Mouse (Mus musculus) liver, embryonic 13.5 days (tissue): ENCODE data around the gene Abhd11. TPM values are rescaled to one million over a fixed set of nuclear protein-coding genes. Genes with fewer than 3 reads are reported as not detected.
"Not testable (repeated sequence)": the region's sequence is repeated elsewhere in the genome, so short reads cannot be mapped to it uniquely, and the experiment has no call there.

Source experiments
- ATAC-seq: fragments of 200-750 bp; cut with Nextera tagmentation; 2 replicates; pipeline ENCODE4 v1.8.0; 2017; ENCODE audit warnings: low read depth, mild to moderate bottlenecking, moderate number of reproducible peaks, moderate library complexity
- DNase-seq: peaks from one replicate; pipeline ENCODE4 v3.0.0; 2022
- H3K27ac ChIP-seq: fragments of 300-500 bp; sonication (generic); 2 replicates; pipeline ENCODE4 v1.5.1; 2015; ENCODE audit warnings: moderate library complexity, mild to moderate bottlenecking, inconsistent platforms
- H3K27me3 ChIP-seq: fragments of 300-500 bp; sonication (generic); 2 replicates; pipeline ENCODE4 v1.6.1; 2015; ENCODE audit warnings: mild to moderate bottlenecking, inconsistent platforms
- H3K36me3 ChIP-seq: fragments of 300-500 bp; sonication (generic); 2 replicates; pipeline ENCODE4 v1.6.1; 2015; ENCODE audit warnings: mild to moderate bottlenecking, inconsistent platforms
- H3K4me1 ChIP-seq: fragments of 300-500 bp; sonication (generic); replicated peaks from 2 replicates; pipeline ENCODE4 v1.6.1; 2015; ENCODE audit warnings: inconsistent platforms
- H3K4me2 ChIP-seq: fragments of 300-500 bp; sonication (generic); 2 replicates; pipeline ENCODE4 v1.6.1; 2015; ENCODE audit warnings: inconsistent platforms, mild to moderate bottlenecking, moderate library complexity
- H3K4me3 ChIP-seq: fragments of 300-500 bp; sonication (generic); replicated peaks from 2 replicates; pipeline ENCODE4 v1.5.1; 2015; ENCODE audit warnings: mild to moderate bottlenecking, inconsistent platforms
- H3K9ac ChIP-seq: fragments of 300-500 bp; sonication (generic); 2 replicates; pipeline ENCODE4 v1.6.1; 2015; ENCODE audit warnings: mild to moderate bottlenecking, inconsistent platforms
- H3K9me3 ChIP-seq: fragments of 300-500 bp; sonication (generic); replicated peaks from 2 replicates; pipeline ENCODE4 v1.6.1; 2016; ENCODE audit warnings: inconsistent platforms
- WGBS: fragments of 180-500 bp; shearing (Covaris S2); methylation state at CpG from one replicate; pipeline ENCODE4 v1.1.7; 2015; ENCODE audit not compliant: insufficient replicate concordance; 5-methylcytosine and 5-hydroxymethylcytosine counted together
- polyA plus RNA-seq: library from polyadenylated mRNA; unstranded; fragments of >200 nt; fragmentation: Nextera tagmentation; extraction: Ambion mirVana; gene quantifications from 2 replicates; pipeline ENCODE4 v1.2.1, GENCODE M21; 2015

The Abhd11 gene
- 37.0 and 37.3 TPM in 2 replicates for polyA plus RNA-seq

DNA sequence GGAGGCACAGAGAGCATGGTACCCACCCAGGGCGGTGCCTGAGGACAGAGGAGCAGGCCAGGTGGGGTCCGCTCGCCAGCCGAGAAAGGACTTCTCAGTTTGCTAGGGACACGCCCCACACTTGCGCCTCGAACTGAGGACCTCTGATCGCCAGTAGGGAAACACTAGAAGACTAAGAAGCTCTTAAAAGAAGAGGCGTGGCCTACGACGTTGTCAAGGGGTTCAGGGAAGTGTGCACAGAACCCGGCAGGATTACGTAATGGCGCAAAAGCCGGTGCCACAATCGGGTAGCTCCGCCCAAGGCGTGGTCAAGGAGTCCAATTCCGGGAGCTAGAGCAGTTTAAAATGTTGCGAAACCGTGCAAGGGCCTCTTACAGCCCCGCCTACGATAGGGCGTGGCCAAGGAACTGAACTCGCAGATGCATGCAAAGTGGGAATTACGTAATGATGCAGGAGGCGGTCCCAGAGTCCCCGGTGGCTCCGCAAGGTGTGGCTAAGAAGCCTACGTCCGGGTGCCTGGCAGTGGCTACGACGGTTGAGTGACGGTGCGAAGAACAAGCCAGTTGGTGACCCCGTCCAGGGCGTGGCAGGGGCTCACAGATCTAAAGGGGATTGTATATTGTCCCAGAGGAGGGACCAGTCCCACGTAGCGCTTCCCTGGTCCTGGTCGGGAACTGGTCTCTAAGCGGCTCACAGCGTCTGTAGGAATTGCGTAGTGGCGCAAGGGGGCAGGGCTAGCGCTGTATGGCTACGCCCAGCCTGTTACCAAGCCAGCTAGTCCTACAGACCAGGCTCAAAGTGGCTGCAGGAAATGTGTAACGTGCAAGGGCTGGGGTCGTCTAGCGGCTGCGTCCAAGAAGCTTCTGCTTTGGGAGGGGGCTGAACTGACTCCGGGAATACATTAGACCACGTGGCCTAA, at the start of gene Abhd11:
Abhd11 (plus strand) TSS at position 482 of the 919 bp plus-strand sequence.
- Histone ChIP-seq H3K9ac (peak within 1 kb of the TSS; percentile 84), H3K27ac (peak within 1 kb of the TSS; percentile 92), H3K36me3 (peaks cover 9% of the 10 kb centered on the region; the same call in 1 of the 2 replicates), H3K4me3 (peak within 1 kb of the TSS; percentile 69), H3K27me3 (no peaks in the 10 kb centered on the region), H3K9me3 (no peaks in the 10 kb centered on the region), H3K4me1 (peaks cover 48% of the 10 kb centered on the region), H3K4me2 (peak within 1 kb of the TSS; percentile 95)
- ATAC-seq (peak; percentile 85), DNase-seq (peak; percentile 100)
- under 1% methylated on average over 52 of the region's 52 CpGs for WGBS

DNA sequence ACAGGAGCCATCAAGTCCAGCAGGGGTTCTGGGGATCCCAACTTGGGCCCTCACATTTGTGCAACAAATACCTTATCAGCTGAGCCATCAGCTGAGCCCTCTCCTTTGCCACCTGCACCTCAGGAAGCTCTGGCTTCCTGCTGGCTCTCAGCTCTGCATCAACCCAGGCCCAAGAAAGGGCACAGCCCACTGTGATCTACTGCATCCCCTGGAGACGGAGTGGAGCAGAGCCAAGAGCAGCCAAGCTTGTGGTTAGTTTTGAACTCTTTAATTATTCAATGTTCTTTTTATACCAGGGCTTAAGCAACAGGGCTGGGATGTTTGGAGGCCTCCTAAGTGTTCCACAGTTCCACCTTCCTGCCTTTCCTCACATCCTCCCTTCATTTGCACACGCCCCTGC, 48.5 kb upstream of the Abhd11 start:
- Histone ChIP-seq H3K9me3 (no peaks in the 10 kb centered on the region), H3K9ac (no peak overlapping the region), H3K4me1 (peaks cover 10% of the 10 kb centered on the region), H3K27me3 (no peaks in the 10 kb centered on the region), H3K4me3 (no peak overlapping the region), H3K36me3 (no peaks in the 10 kb centered on the region), H3K27ac (no peak overlapping the region), H3K4me2 (no peak overlapping the region)
- 62% methylated on average over 2 of the region's 2 CpGs for WGBS
- no peak for ATAC-seq
- no peak for DNase-seq

DNA sequence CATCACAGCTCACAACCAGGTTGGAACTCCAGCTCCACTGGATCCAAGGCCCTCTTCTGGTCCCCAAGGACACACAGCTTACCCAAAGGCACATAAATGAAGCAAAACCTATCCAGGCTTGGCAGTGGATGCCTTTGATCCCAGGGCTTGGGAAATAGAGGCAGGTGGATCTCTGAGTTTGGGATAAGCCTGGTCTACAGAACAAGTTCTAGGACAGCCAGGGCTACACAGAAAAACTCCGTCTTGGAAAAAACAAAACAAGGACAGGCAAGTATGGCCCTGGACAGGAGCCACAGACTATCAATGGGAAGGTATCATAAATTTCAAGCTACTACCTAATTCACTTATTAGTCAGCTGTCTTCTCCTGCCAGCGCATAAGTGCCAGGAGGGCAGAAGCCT, 47.4 kb upstream of the Abhd11 start:
- Histone ChIP-seq H3K9me3 (no peaks in the 10 kb centered on the region), H3K36me3 (no peaks in the 10 kb centered on the region), H3K4me1 (peaks cover 20% of the 10 kb centered on the region), H3K4me3 (no peak overlapping the region), H3K4me2 (no peak overlapping the region), H3K9ac (no peak overlapping the region), H3K27me3 (no peaks in the 10 kb centered on the region), H3K27ac (no peak overlapping the region)
- ATAC-seq (no peak), DNase-seq (no peak)
- 85% methylated on average over 2 of the region's 2 CpGs for WGBS

DNA sequence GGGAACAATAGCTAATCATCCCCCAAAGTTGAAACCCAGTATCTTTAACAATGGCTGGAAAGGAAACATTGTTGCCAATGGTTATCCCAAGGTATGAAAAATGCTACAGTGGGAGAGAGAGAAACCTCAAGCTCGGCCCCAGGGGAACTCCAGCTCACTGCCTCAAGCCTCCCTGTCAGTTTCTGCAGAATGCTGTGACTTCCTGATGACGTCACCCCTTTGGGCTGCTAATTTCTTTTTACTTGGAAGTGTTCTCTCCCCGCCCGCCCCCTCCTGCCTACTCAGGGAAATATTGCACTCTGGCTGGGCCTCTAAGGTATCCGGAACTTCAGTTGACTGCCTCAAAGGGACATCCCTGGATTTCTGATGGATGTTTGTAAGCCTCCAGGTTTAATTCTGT, 45.4 kb upstream of the Abhd11 start:
- H3K36me3 ChIP-seq: no peaks in the 10 kb centered on the region
- no peak overlapping the region for H3K27ac ChIP-seq
- H3K9ac ChIP-seq: no peak overlapping the region
- DNase-seq: no peak
- H3K9me3 ChIP-seq: no peaks in the 10 kb centered on the region
- WGBS: 35% methylated on average over 5 of the region's 5 CpGs
- no peak for ATAC-seq
- no peak overlapping the region for H3K4me2 ChIP-seq
- H3K27me3 ChIP-seq: no peaks in the 10 kb centered on the region
- H3K4me1 ChIP-seq: peaks cover 29% of the 10 kb centered on the region
- H3K4me3 ChIP-seq: no peak overlapping the region

DNA sequence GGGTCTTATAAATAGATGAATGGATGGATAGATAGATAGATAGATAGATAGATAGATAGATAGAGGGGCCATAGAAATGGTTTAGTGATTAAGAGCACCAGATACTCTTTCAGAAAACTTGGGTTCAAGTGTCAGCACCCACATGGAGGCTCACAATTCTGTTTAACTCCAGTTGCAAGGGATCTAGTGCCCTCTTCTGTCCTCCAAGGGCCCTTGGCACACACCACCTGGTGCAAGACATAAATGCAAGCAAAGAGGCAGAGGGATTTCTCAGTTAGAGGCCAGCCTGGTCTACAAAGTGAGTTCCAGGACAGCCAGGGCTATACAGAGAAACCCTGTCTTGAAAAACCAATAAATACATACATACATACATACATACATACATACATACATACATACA, 44.3 kb upstream of the Abhd11 start:
- not testable (repeated sequence) for H3K36me3 ChIP-seq, H3K27me3 ChIP-seq, ATAC-seq, DNase-seq, H3K9ac ChIP-seq, H3K4me3 ChIP-seq, H3K27ac ChIP-seq, H3K9me3 ChIP-seq, H3K4me2 ChIP-seq
- H3K4me1 ChIP-seq: peaks cover 21% of the 10 kb centered on the region

DNA sequence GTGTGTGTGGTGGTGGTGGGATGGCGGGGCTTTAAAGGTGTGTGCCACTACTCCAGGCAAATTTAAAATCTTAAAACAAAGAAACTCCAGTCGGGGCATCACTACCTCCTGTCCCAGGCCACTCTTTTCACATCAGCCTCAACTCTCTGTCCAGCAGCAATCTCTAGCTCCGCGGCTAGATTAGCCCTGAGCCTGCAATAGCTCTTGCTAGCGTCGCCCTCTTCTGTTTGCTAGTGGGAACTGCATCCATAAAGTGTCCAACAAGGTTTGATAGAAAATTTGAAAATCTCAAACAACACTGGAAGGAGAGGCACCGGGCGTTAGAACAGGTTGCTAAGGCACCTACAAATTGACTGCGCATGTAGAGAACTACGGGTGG, 43.5 kb upstream of the Abhd11 start:
- H3K9ac ChIP-seq: peak overlapping the region; percentile 63
- no peaks in the 10 kb centered on the region for H3K27me3 ChIP-seq
- peak overlapping the region; percentile 75 for H3K4me2 ChIP-seq
- 7% methylated on average over 10 of the region's 10 CpGs for WGBS
- peak overlapping the region; percentile 48 for H3K4me3 ChIP-seq
- DNase-seq (peak; percentile 62), ATAC-seq (peak; percentile 66)
- no peaks in the 10 kb centered on the region for H3K36me3 ChIP-seq
- no peaks in the 10 kb centered on the region for H3K9me3 ChIP-seq
- no peak overlapping the region for H3K27ac ChIP-seq
- peaks cover 18% of the 10 kb centered on the region for H3K4me1 ChIP-seq

DNA sequence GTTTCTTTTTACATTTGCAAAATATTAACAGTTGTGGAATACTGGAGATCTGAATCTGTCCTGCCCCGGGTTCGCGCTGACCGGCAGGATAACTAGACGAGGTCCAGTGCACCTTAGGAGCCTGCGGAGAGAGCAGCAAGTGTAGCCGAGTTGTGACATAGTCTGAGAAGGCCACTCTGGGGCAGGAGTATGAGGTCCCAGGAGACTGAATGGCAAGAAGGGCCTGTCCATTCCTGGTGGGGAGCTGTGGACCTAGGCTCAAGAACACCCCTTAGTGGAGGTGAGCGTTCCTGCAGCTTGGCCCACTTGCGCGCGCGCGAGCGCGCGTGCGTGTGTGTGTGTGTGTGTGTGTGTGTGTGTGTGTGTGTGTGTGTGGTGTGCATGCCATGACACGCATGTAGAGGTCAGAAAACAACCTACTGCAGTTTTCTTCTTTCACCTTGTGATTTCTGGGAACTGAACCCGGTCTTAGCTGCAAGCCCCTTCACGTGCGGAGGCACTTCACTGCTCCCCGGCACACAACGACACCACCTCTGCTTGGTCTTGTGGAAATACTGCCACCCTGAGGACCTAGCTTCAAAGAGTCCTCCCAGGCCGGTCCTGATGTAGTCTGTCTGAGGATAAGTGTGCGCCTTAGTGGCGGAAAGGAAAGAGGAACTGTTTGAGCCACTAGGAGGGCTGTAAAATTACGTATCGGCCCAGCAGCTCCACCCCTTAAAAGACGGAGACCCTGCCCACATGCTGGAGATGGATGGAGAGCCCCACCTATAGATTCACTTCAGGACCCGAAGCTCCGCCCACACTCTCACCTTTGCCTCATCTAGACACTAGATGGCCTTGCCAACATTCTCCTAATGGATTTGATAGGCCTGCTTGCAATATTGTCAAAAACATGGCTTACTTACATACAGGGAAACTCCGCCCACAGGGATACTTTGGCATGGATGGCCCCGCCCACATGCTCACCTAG, 42.8 kb upstream of the Abhd11 start:
- H3K27me3 ChIP-seq: no peaks in the 10 kb centered on the region
- H3K9me3 ChIP-seq: no peaks in the 10 kb centered on the region
- H3K4me1 ChIP-seq: peaks cover 18% of the 10 kb centered on the region
- peak overlapping the region; percentile 36; the same call in 1 of the 2 replicates for H3K27ac ChIP-seq
- ATAC-seq (peak; percentile 76), DNase-seq (peak; percentile 48)
- peak overlapping the region; percentile 48 for H3K4me3 ChIP-seq
- H3K9ac ChIP-seq: peak overlapping the region; percentile 63
- 5% methylated on average over 33 of the region's 33 CpGs for WGBS
- peak overlapping the region; percentile 75 for H3K4me2 ChIP-seq
- no peaks in the 10 kb centered on the region for H3K36me3 ChIP-seq

DNA sequence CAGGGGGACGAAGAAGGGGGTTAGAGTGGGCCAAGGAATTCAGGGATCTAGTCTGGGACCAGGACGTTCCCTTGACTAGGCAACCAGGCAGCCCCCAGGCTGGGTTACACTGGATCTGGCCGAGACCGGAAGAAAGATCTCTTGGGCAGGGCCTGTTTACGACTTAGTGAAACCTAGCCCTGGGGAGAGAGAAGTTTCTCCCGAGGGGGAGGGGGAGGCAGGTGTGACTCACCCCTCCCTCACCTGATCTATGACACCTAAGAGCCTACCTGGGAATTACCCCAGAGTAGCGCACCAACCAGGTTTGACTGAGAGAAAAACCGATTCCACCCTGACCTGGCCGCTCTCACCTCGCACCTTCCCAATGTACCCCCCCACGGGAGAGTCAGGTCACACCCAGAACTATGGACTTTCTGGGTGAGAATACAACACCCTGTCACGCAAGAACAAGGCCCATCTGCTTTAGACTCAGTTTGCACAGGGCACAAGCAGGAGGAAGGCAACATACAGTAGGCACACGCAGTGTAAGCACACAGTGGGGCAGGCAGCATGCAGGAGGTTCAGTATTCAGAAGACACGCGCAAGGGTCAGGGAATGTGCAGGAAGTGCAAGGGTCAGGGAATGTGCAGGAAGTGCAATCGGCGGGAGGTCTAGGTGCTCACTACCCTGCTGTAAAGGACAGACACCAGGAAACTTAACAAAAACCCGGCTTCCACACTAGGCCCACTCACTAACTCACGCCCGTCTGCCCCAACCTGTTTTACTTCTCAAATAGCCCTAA, 41.6 kb upstream of the Abhd11 start:
- WGBS: 69% methylated on average over 20 of the region's 20 CpGs
- no peak overlapping the region for H3K4me2 ChIP-seq
- no peaks in the 10 kb centered on the region for H3K9me3 ChIP-seq
- ATAC-seq (no peak), DNase-seq (no peak)
- H3K27ac ChIP-seq: no peak overlapping the region
- H3K36me3 ChIP-seq: no peaks in the 10 kb centered on the region
- H3K4me3 ChIP-seq: no peak overlapping the region
- H3K27me3 ChIP-seq: no peaks in the 10 kb centered on the region
- no peak overlapping the region for H3K9ac ChIP-seq
- peaks cover 20% of the 10 kb centered on the region for H3K4me1 ChIP-seq

DNA sequence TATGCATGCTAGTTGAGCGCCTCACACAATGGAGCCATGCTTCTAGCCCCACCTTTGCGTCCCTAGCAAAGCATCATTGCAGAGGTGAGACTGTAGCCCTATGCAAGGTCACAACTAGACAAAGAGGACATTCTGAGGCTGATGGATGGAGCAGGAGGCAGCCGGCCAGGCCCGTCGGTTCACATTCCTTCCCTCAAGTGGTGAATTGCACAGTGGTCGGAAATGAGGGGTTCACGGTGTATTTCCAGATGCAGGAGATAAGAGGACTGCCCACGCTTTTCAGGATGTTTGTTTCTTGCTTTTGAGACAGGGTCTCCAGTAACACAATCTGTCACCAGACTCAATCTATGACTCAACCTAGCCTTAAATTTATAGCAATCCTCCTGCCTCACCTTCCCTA, 38.3 kb upstream of the Abhd11 start:
- Histone ChIP-seq H3K27me3 (no peaks in the 10 kb centered on the region), H3K27ac (no peak overlapping the region), H3K4me1 (peaks cover 49% of the 10 kb centered on the region), H3K4me2 (no peak overlapping the region), H3K9me3 (no peaks in the 10 kb centered on the region), H3K36me3 (no peaks in the 10 kb centered on the region), H3K4me3 (no peak overlapping the region), H3K9ac (no peak overlapping the region)
- 51% methylated on average over 8 of the region's 8 CpGs for WGBS
- DNase-seq (no peak), ATAC-seq (no peak)

DNA sequence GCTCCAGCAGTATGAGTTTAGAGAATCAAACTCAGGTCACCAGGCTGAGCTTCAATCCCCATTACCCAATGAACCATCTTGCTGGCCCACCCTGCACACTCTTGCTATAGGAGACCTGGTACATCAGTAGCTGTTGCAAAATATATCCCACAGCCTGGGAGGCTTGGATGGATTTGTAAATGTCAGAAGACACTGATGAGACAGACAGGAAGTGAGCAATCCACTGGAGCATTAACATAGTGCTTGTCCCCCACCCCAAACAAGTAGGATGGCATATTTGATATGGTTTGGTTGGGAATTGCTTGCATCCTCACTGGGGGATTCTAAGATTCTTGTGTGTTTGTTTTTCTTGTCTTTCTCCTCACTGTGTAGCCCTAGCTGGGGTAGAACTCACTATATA, 35.9 kb upstream of the Abhd11 start:
- H3K4me1 ChIP-seq: peaks cover 55% of the 10 kb centered on the region
- ATAC-seq: no peak

DNA sequence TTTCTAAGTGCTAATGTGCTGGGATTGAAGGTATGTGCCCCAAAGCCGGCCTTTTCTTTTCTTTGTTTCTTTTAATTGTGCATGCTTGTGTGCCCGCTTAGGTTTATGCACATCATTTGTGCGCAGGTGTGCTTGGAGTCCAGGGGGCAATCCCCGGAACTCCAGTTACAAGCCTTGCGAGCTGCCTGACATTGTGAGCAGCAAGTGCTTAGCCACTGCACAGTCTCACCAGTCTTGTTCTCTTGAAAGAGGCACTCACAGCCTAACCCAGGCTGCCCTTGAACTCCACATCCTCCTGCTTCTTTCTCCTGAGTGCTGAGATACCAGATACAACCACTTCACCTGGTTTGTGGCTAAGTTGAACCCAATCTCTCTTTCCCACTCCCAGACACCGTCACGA, 35.4 kb upstream of the Abhd11 start:
- Histone ChIP-seq H3K9me3 (no peaks in the 10 kb centered on the region), H3K27me3 (no peaks in the 10 kb centered on the region), H3K4me3 (no peak overlapping the region), H3K4me1 (peaks cover 56% of the 10 kb centered on the region), H3K9ac (no peak overlapping the region), H3K27ac (peak overlapping the region; percentile 56), H3K4me2 (no peak overlapping the region), H3K36me3 (no peaks in the 10 kb centered on the region)
- DNase-seq (no peak), ATAC-seq (no peak)
- 69% methylated on average over 7 of the region's 7 CpGs for WGBS

More for the DNA sequence above, 35.9 kb upstream of the Abhd11 start:
- no peak for DNase-seq
- Histone ChIP-seq H3K27me3 (no peaks in the 10 kb centered on the region), H3K36me3 (no peaks in the 10 kb centered on the region), H3K4me3 (no peak overlapping the region), H3K9ac (no peak overlapping the region), H3K9me3 (no peaks in the 10 kb centered on the region), H3K4me2 (no peak overlapping the region), H3K27ac (no peak overlapping the region)
